Mouse (Mus musculus): ENCODE measurements around the gene Krtap6-1. TPM values are rescaled to one million over a fixed set of nuclear protein-coding genes. Genes with fewer than 3 reads are reported as not detected.
"Not testable (repeated sequence)": the region's sequence is repeated elsewhere in the genome, so short reads cannot be mapped to it uniquely, and the experiment has no call there.

Gene Krtap6-1
- total RNA-seq (2021) (not detected), polyA plus RNA-seq (2012; rRNA removed) (not detected in 2 replicates)
- long read RNA-seq: 0 reads

DNA sequence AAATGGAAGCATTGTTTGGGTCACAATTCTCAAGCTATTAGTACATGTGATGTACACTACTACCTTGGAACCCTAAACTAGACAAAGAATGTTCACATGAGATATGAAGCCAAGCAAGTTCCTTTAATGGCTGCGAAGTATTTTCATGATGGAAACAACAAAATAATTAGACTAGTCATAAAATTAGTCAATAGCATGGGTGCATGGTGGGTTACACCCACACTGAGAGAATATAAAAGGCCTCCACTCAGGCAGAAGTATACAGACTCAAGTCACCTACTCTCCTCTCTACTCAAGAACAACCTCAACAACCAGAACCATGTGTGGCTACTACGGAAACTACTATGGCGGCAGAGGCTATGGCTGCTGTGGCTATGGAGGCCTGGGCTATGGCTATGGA is at the start of gene Krtap6-1:
TSS of gene Krtap6-1 (plus strand) at position 301 of the 400 bp plus-strand sequence.
- not testable (repeated sequence) for DNase-seq

DNA sequence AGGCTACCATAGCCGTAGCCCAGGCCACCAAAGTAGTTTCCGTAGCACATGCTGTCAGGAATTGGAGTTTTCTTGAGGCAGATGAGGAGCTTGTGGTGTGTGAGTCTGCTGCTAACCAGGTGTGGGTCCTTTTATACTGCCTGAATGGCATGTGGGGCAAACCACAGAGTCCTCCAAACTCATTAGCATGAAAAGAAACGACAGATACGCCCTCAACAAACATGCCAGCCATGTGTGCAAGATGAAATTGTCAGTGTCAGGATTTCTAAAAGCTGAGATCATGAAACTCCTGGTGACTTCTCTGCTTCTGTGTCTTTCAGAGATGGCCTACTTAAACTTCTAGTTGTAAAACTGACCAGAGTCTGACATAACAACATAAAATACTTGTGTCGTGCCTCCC is 20.8 kb upstream of the Krtap6-1 start, which contains the start of gene Krtap22-2:
TSS of gene Krtap22-2 (minus strand) at position 101 of the 400 bp plus-strand sequence.
- no peak for DNase-seq

DNA sequence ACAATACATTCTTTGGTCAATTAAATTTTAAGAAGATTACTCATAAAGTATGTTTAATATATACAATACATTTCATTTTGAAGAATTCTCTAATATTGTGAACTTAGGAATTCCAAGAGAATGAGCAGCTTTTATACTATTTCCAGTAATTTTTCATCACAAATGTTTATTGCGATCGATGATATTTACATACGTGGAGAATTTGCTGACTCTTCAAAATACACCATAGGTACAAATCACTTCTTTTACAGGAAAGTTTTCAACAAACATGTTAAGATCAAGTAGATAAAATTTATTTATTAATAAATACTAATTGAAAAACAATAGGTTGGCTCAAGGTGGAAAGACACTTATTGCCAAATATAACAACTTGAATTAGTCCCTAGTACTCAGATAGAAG is 17.5 kb upstream of the Krtap6-1 start:
- DNase-seq: no peak

DNA sequence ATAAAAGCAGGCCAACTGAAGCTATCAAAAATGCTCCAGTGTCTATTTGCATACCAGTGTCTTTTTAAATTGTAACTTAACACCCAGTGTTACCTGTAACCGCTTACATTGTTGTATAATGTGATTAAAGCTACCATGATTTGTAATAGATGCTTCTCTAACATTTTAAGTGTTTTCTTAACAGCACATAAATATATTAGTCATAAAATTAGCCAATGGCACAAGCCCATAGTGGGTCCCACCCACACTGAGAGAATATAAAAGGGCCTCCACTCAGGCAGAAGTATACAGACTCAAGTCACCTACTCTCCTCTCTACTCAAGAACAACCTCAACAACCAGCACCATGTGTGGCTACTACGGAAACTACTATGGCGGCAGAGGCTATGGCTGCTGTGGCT is 16.5 kb upstream of the Krtap6-1 start, which contains the start of gene Gm10229:
TSS of gene Gm10229 (plus strand) at position 301 of the 400 bp plus-strand sequence.
- not testable (repeated sequence) for DNase-seq

DNA sequence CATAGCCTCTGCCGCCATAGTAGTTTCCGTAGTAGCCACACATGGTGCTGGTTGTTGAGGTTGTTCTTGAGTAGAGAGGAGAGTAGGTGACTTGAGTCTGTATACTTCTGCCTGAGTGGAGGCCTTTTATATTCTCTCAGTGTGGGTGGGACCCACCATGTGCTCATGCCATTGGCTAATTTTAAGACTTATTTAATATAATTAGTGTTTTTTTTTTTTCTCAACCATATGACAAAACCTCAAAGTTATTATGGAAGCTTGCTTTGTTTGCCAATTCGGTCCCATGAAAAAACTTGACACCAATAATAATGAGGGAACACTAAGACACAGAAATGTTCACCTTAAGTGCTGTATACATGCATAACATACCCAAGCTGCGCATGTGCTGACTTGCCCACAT is 9.9 kb downstream of the Krtap6-1 start, which contains the start of gene Gm10228:
TSS of gene Gm10228 (minus strand) at position 101 of the 400 bp plus-strand sequence.
- DNase-seq: not testable (repeated sequence)

DNA sequence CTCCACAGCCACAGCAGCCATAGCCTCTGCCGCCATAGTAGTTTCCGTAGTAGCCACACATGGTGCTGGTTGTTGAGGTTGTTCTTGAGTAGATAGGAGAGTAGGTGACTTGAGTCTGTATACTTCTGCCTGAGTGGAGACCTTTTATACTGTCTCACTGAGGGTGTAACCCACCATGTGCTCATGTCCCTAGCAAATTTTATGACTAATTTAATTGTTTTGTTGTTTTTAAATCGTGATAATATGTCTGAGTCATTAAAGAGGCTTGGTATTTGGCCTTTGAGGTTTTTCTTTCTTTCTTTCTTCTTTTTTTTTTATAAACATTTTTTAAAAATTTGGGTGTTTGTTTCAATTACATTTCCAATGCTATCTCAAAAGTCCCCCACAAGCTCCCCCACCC is 16.3 kb downstream of the Krtap6-1 start, which contains the start of gene Krtap6-5:
TSS of gene Krtap6-5 (minus strand) at position 101 of the 400 bp plus-strand sequence.
- DNase-seq: no peak

DNA sequence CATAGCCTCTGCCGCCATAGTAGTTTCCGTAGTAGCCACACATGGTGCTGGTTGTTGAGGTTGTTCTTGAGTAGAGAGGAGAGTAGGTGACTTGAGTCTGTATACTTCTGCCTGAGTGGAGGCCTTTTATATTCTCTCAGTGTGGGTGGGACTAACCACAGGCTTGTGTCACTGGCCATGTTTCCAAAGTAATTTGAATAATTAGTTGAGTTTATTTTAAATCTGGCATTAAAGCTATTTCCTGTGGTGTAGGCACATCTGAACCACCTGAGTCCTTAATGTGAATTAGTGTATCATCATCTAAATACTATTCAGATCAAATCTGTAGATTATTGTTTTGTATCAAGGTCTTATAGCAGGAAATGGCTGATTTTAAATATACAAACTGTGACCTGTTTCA is 32.4 kb downstream of the Krtap6-1 start, which contains the start of gene 1110025L11Rik:
TSS of gene 1110025L11Rik (minus strand) at position 101 of the 400 bp plus-strand sequence.
- not testable (repeated sequence) for DNase-seq

DNA sequence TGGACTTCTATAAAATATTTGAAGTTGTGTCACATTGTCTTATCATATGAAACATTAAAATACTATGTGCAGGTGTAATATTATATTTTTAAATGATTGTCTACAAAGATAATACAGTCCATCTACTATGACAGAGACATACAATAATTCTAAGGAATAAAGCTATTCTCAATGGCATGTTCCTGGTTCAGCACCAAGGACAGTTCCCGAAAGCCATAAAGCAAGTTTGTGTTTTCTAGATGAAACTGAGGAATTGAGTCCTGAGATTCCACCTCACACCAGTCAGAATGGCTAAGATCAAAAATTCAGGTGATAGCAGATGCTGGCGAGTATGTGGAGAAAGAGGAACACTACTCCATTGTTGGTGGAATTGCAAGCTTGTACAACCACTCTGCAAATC is 39.5 kb downstream of the Krtap6-1 start:
- DNase-seq: peak; percentile 2

Other genes with a start within 250 kb of the Krtap6-1 start
- not detected for gene Gm20741, start 219.5 kb upstream of the Krtap6-1 start, total RNA-seq (2021)
- not detected in 2 replicates for gene Gm20741, start 219.5 kb upstream of the Krtap6-1 start, polyA plus RNA-seq (2012; rRNA removed)
- not detected for gene Krtap15, start 211.5 kb upstream of the Krtap6-1 start, total RNA-seq (2021)
- not detected in 2 replicates for gene Krtap15, start 211.5 kb upstream of the Krtap6-1 start, polyA plus RNA-seq (2012; rRNA removed)
- not detected for gene Krtap14, start 205.6 kb upstream of the Krtap6-1 start, total RNA-seq (2021)
- not detected in 2 replicates for gene Krtap14, start 205.6 kb upstream of the Krtap6-1 start, polyA plus RNA-seq (2012; rRNA removed)
- gene Krtap19-1, start 162.3 kb upstream of the Krtap6-1 start, total RNA-seq (2021): not detected
- gene Krtap19-1, start 162.3 kb upstream of the Krtap6-1 start, polyA plus RNA-seq (2012; rRNA removed): not detected in 2 replicates
- gene Krtap19-2, start 157.4 kb upstream of the Krtap6-1 start, total RNA-seq (2021): not detected
- not detected in 2 replicates for gene Krtap19-2, start 157.4 kb upstream of the Krtap6-1 start, polyA plus RNA-seq (2012; rRNA removed)
- not detected for gene Krtap19-3, start 153.7 kb upstream of the Krtap6-1 start, total RNA-seq (2021)
- gene Krtap19-3, start 153.7 kb upstream of the Krtap6-1 start, polyA plus RNA-seq (2012; rRNA removed): not detected in 2 replicates
- not detected for gene Krtap19-4, start 146.6 kb upstream of the Krtap6-1 start, total RNA-seq (2021)
- gene Krtap19-4, start 146.6 kb upstream of the Krtap6-1 start, polyA plus RNA-seq (2012; rRNA removed): not detected in 2 replicates
- gene Krtap19-5, start 135.2 kb upstream of the Krtap6-1 start, total RNA-seq (2021): not detected
- gene Krtap19-5, start 135.2 kb upstream of the Krtap6-1 start, polyA plus RNA-seq (2012; rRNA removed): not detected in 2 replicates
- gene Krtap19-9b, start 99.4 kb upstream of the Krtap6-1 start, total RNA-seq (2021): not detected
- not detected in 2 replicates for gene Krtap19-9b, start 99.4 kb upstream of the Krtap6-1 start, polyA plus RNA-seq (2012; rRNA removed)
- gene Krtap16-3, start 68.8 kb upstream of the Krtap6-1 start, total RNA-seq (2021): not detected
- gene Krtap16-3, start 68.8 kb upstream of the Krtap6-1 start, polyA plus RNA-seq (2012; rRNA removed): not detected in 2 replicates
- not detected for gene Krtap22-2, start 20.9 kb upstream of the Krtap6-1 start, total RNA-seq (2021)
- not detected in 2 replicates for gene Krtap22-2, start 20.9 kb upstream of the Krtap6-1 start, polyA plus RNA-seq (2012; rRNA removed)
- not detected for gene Gm10229, start 16.4 kb upstream of the Krtap6-1 start, total RNA-seq (2021)
- gene Gm10229, start 16.4 kb upstream of the Krtap6-1 start, polyA plus RNA-seq (2012; rRNA removed): not detected in 2 replicates
- not detected for gene Gm10228, start 9.8 kb downstream of the Krtap6-1 start, total RNA-seq (2021)
- gene Gm10228, start 9.8 kb downstream of the Krtap6-1 start, polyA plus RNA-seq (2012; rRNA removed): not detected in 2 replicates
- not detected for gene Krtap6-5, start 16.2 kb downstream of the Krtap6-1 start, total RNA-seq (2021)
- not detected in 2 replicates for gene Krtap6-5, start 16.2 kb downstream of the Krtap6-1 start, polyA plus RNA-seq (2012; rRNA removed)
- not detected for gene 1110025L11Rik, start 32.3 kb downstream of the Krtap6-1 start, total RNA-seq (2021)
- gene 1110025L11Rik, start 32.3 kb downstream of the Krtap6-1 start, polyA plus RNA-seq (2012; rRNA removed): not detected in 2 replicates
- not detected for gene Krtap6-3, start 52.3 kb downstream of the Krtap6-1 start, total RNA-seq (2021)
- gene Krtap6-3, start 52.3 kb downstream of the Krtap6-1 start, polyA plus RNA-seq (2012; rRNA removed): not detected in 2 replicates
- not detected for gene Gm6358, start 109.2 kb downstream of the Krtap6-1 start, total RNA-seq (2021)
- not detected in 2 replicates for gene Gm6358, start 109.2 kb downstream of the Krtap6-1 start, polyA plus RNA-seq (2012; rRNA removed)
- not detected for gene Gm10061, start 119.4 kb downstream of the Krtap6-1 start, total RNA-seq (2021)
- gene Gm10061, start 119.4 kb downstream of the Krtap6-1 start, polyA plus RNA-seq (2012; rRNA removed): not detected in 2 replicates
- not detected for gene Gm9789, start 126.3 kb downstream of the Krtap6-1 start, total RNA-seq (2021)
- gene Gm9789, start 126.3 kb downstream of the Krtap6-1 start, polyA plus RNA-seq (2012; rRNA removed): not detected in 2 replicates
- not detected for gene Gm7735, start 137.8 kb downstream of the Krtap6-1 start, total RNA-seq (2021)
- not detected in 2 replicates for gene Gm7735, start 137.8 kb downstream of the Krtap6-1 start, polyA plus RNA-seq (2012; rRNA removed)
- gene 1110057P08Rik, start 143.0 kb downstream of the Krtap6-1 start, total RNA-seq (2021): not detected
- gene 1110057P08Rik, start 143.0 kb downstream of the Krtap6-1 start, polyA plus RNA-seq (2012; rRNA removed): not detected in 2 replicates
- not detected for gene Krtap20-2, start 174.2 kb downstream of the Krtap6-1 start, total RNA-seq (2021)
- not detected in 2 replicates for gene Krtap20-2, start 174.2 kb downstream of the Krtap6-1 start, polyA plus RNA-seq (2012; rRNA removed)

All from adrenal gland, adult 2 months (tissue).